Mouse (Mus musculus) cerebellum, adult 2 months (tissue): ENCODE measurements at regions not wholly inside any gene's neighbourhood (a gene's known extent, or its start where the extent isn't known, plus 50 kb on each side); places are given as distances from the start of the nearest gene placed in this dataset.

Source experiments
- CTCF ChIP-seq: fragments of 200-500 bp; IDR thresholded peaks from 2 replicates; pipeline ENCODE4 v1.5.1; 2011; ENCODE audit warnings: low read depth, mild to moderate bottlenecking, control low read depth, low read length, moderate library complexity, borderline replicate concordance; ENCODE audit not compliant: insufficient read depth
- POLR2A ChIP-seq: fragments of 200-500 bp; IDR thresholded peaks from 2 replicates; pipeline ENCODE4 v1.6.1; 2011; ENCODE audit warnings: low read length, control low read depth, borderline replicate concordance; ENCODE audit not compliant: insufficient read depth

GRCm38 (mm10) chrX:65734577-65734976 lies 569.4 kb downstream of the 4930447F04Rik start:
- TF ChIP-seq POLR2A (no peak), CTCF (peak; percentile 17; the same call in 1 of the 2 replicates)
